Mouse (Mus musculus) lung, postnatal 0 days (tissue): ENCODE data around the gene Gimap7. TPM values are rescaled to one million over a fixed set of nuclear protein-coding genes. Genes with fewer than 3 reads are reported as not detected.
"Not testable (repeated sequence)": the region's sequence is repeated elsewhere in the genome, so short reads cannot be mapped to it uniquely, and the experiment has no call there.

ENCODE experiments used
- ATAC-seq: fragments of 200-750 bp; cut with Nextera tagmentation; 2 replicates; pipeline ENCODE4 v1.8.0; 2017; ENCODE audit warnings: moderate library complexity
- DNase-seq: peaks from one replicate; pipeline ENCODE4 v3.0.0-alpha.2; 2016; ENCODE audit warnings: low spot score
- H3K27ac ChIP-seq: fragments of 300-500 bp; sonication (generic); 2 replicates; pipeline ENCODE4 v1.5.1; 2014; ENCODE audit warnings: antibody characterized with exemption, mild to moderate bottlenecking, low read length, mixed read lengths
- H3K27me3 ChIP-seq: fragments of 300-500 bp; sonication (generic); replicated peaks from 2 replicates; pipeline ENCODE4 v1.6.1; 2014; ENCODE audit warnings: low read length, mixed read lengths; ENCODE audit not compliant: insufficient read depth
- H3K36me3 ChIP-seq: fragments of 300-500 bp; sonication (generic); 2 replicates; pipeline ENCODE4 v1.6.1; 2014; ENCODE audit warnings: low read length, mixed read lengths; ENCODE audit not compliant: insufficient read depth
- H3K4me1 ChIP-seq: fragments of 300-500 bp; sonication (generic); 2 replicates; pipeline ENCODE4 v1.6.1; 2014; ENCODE audit warnings: antibody characterized with exemption, low read depth, low read length, mixed read lengths; ENCODE audit not compliant: insufficient read depth
- H3K4me2 ChIP-seq: fragments of 300-500 bp; sonication (generic); replicated peaks from 2 replicates; pipeline ENCODE4 v1.6.1; 2014; ENCODE audit warnings: low read depth, mild to moderate bottlenecking, low read length, moderate library complexity, mixed read lengths
- H3K4me3 ChIP-seq: fragments of 300-500 bp; sonication (generic); 2 replicates; pipeline ENCODE4 v1.5.1; 2014; ENCODE audit warnings: low read depth, low read length
- H3K9ac ChIP-seq: fragments of 300-500 bp; sonication (generic); replicated peaks from 2 replicates; pipeline ENCODE4 v1.6.1; 2014; ENCODE audit warnings: low read depth, mild to moderate bottlenecking
- H3K9me3 ChIP-seq: fragments of 300-500 bp; sonication (generic); 2 replicates; pipeline ENCODE4 v1.6.1; 2016; ENCODE audit warnings: low read length, mixed read lengths
- CTCF ChIP-seq: IDR thresholded peaks from 2 replicates; pipeline ENCODE4 v1.5.1; 2016; ENCODE audit warnings: antibody characterized with exemption, mild to moderate bottlenecking
- EP300 ChIP-seq: IDR thresholded peaks from 2 replicates; pipeline ENCODE4 v1.6.1; 2016; ENCODE audit warnings: antibody characterized with exemption, mild to moderate bottlenecking, control low read depth
- whole genome bisulfite sequencing: fragments of 180-500 bp; shearing (Covaris S2); extraction: QIAGEN DNeasy Blood & Tissue Kit; methylation state at CpG from one replicate; pipeline ENCODE4 v1.1.7; 2014; 5-methylcytosine and 5-hydroxymethylcytosine counted together
- polyA plus RNA-seq: library from polyadenylated mRNA; unstranded; fragments of >200 nt; fragmentation: Nextera tagmentation; extraction: Ambion mirVana; gene quantifications from 2 replicates; pipeline ENCODE4 v1.2.1, GENCODE M21; 2015

The Gimap7 gene
- polyA plus RNA-seq, 1 experiment from 2014 or later, result 0.14 TPM

GRCm38 (mm10) chr6:48682271-48682670 is 36.1 kb upstream of the Gimap7 start:
- Histone ChIP-seq H3K4me1 (no peaks in the 10 kb centered on the region), H3K27me3 (no peaks in the 10 kb centered on the region), H3K4me2 (no peak overlapping the region), H3K4me3 (no peak overlapping the region), H3K9ac (no peak overlapping the region), H3K27ac (no peak overlapping the region), H3K9me3 (no peaks in the 10 kb centered on the region), H3K36me3 (no peaks in the 10 kb centered on the region)
- DNase-seq (no peak), ATAC-seq (no peak)
- 74% methylated on average over 4 of the region's 4 CpGs for WGBS
- TF ChIP-seq CTCF (no peak), EP300 (no peak)

- H3K27me3 ChIP-seq, H3K27ac ChIP-seq, H3K9me3 ChIP-seq, H3K36me3 ChIP-seq, H3K4me1 ChIP-seq, ATAC-seq, DNase-seq, H3K9ac ChIP-seq, H3K4me3 ChIP-seq, H3K4me2 ChIP-seq: not testable (repeated sequence)
- WGBS, result 98% methylated on average over 3 of the region's 4 CpGs
These were observed 35.1 kb upstream of the Gimap7 start for GRCm38 (mm10) chr6:48683263-48683821.

GRCm38 (mm10) chr6:48684319-48684718 is 34.1 kb upstream of the Gimap7 start, which contains the start of gene Gimap4:
Gene Gimap4, plus strand, starts transcription at chr6:48684549.
- no peak within 1 kb of the TSS; the same call in 1 of the 2 replicates for H3K9ac ChIP-seq
- 48% methylated on average over 5 of the region's 5 CpGs for WGBS
- ATAC-seq, result peak; percentile 54; the same call in 1 of the 2 replicates

GRCm38 (mm10) chr6:48684806-48685205 is 33.6 kb upstream of the Gimap7 start:
- H3K4me3 ChIP-seq, result peak overlapping the region; percentile 15
- peak overlapping the region; percentile 19 for H3K4me2 ChIP-seq
- H3K9me3 ChIP-seq, result no peaks in the 10 kb centered on the region
- no peak overlapping the region; the same call in 1 of the 2 replicates for H3K9ac ChIP-seq
- no peaks in the 10 kb centered on the region for H3K4me1 ChIP-seq
- 43% methylated on average over 4 of the region's 4 CpGs for WGBS
- peak; percentile 33; the same call in 1 of the 2 replicates for TF ChIP-seq CTCF
- no peak for TF ChIP-seq EP300
- ATAC-seq (0 out of 2 replicates have a peak, but pooled peaks have one; percentile 32), DNase-seq (no peak)
- no peaks in the 10 kb centered on the region for H3K36me3 ChIP-seq
- peak overlapping the region; percentile 55 for H3K27ac ChIP-seq
- no peaks in the 10 kb centered on the region for H3K27me3 ChIP-seq

More at GRCm38 (mm10) chr6:48684319-48684718, 34.1 kb upstream of the Gimap7 start, which contains the start of gene Gimap4:
- peak within 1 kb of the TSS; percentile 55 for H3K27ac ChIP-seq
- H3K36me3 ChIP-seq, result no peaks in the 10 kb centered on the region
- no peaks in the 10 kb centered on the region for H3K4me1 ChIP-seq
- no peak for TF ChIP-seq CTCF
- TF ChIP-seq EP300, result no peak
- peak within 1 kb of the TSS; percentile 15 for H3K4me3 ChIP-seq
- DNase-seq, result no peak
- H3K9me3 ChIP-seq, result no peaks in the 10 kb centered on the region
- H3K27me3 ChIP-seq, result no peaks in the 10 kb centered on the region
- H3K4me2 ChIP-seq, result peak within 1 kb of the TSS; percentile 19

- H3K36me3 ChIP-seq, result no peaks in the 10 kb centered on the region
- peak overlapping the region; percentile 15; the same call in 1 of the 2 replicates for H3K4me3 ChIP-seq
- no peaks in the 10 kb centered on the region for H3K27me3 ChIP-seq
- DNase-seq (no peak), ATAC-seq (no peak)
- no peaks in the 10 kb centered on the region for H3K9me3 ChIP-seq
- H3K9ac ChIP-seq, result no peak overlapping the region
- 66% methylated on average over 2 of the region's 2 CpGs for WGBS
- no peaks in the 10 kb centered on the region for H3K4me1 ChIP-seq
- peak overlapping the region; percentile 55 for H3K27ac ChIP-seq
- TF ChIP-seq EP300 (no peak), CTCF (no peak)
- H3K4me2 ChIP-seq, result peak overlapping the region; percentile 19
These were observed 33.2 kb upstream of the Gimap7 start for GRCm38 (mm10) chr6:48685251-48685650.

GRCm38 (mm10) chr6:48685694-48686665 is 32.4 kb upstream of the Gimap7 start:
- no peaks in the 10 kb centered on the region for H3K4me1 ChIP-seq
- no peaks in the 10 kb centered on the region for H3K27me3 ChIP-seq
- no peaks in the 10 kb centered on the region for H3K9me3 ChIP-seq
- WGBS, result 73% methylated on average over 7 of the region's 7 CpGs
- TF ChIP-seq EP300 (no peak), CTCF (no peak)
- peak overlapping the region; percentile 19 for H3K4me2 ChIP-seq
- no peak overlapping the region for H3K4me3 ChIP-seq
- peak overlapping the region; percentile 55 for H3K27ac ChIP-seq
- no peaks in the 10 kb centered on the region for H3K36me3 ChIP-seq
- ATAC-seq (peak; percentile 39; the same call in 1 of the 2 replicates), DNase-seq (no peak)
- no peak overlapping the region for H3K9ac ChIP-seq
